Mouse (Mus musculus) limb, embryonic 14.5 days (tissue): Measurements from ENCODE around the gene Asic2. TPM values are rescaled to one million over a fixed set of nuclear protein-coding genes. Genes with fewer than 3 reads are reported as not detected.

Experiments used
- ATAC-seq: fragments of 200-750 bp; cut with Nextera tagmentation; 2 replicates; pipeline ENCODE4 v1.8.0; 2017; ENCODE audit warnings: low read depth, moderate number of reproducible peaks, moderate TSS enrichment; ENCODE audit not compliant: low FRiP score
- DNase-seq: peaks from one replicate; pipeline ENCODE4 v3.0.0-alpha.2; 2015; ENCODE audit warnings: low spot score
- H3K27ac ChIP-seq: fragments of 300-500 bp; sonication (generic); replicated peaks from 2 replicates; pipeline ENCODE4 v1.5.1; 2014; ENCODE audit warnings: low read depth, mild to moderate bottlenecking, low read length, moderate library complexity, mixed read lengths
- H3K27me3 ChIP-seq: fragments of 300-500 bp; sonication (generic); 2 replicates; pipeline ENCODE4 v1.6.1; 2014; ENCODE audit warnings: low read length, mixed read lengths; ENCODE audit not compliant: control insufficient read depth, insufficient read depth
- H3K36me3 ChIP-seq: fragments of 300-500 bp; sonication (generic); 2 replicates; pipeline ENCODE4 v1.6.1; 2014; ENCODE audit warnings: mild to moderate bottlenecking, low read length, moderate library complexity, mixed read lengths; ENCODE audit not compliant: control insufficient read depth, insufficient read depth
- H3K4me1 ChIP-seq: fragments of 300-500 bp; sonication (generic); 2 replicates; pipeline ENCODE4 v1.6.1; 2014; ENCODE audit warnings: antibody characterized with exemption, low read length, mixed read lengths; ENCODE audit not compliant: control insufficient read depth, insufficient read depth
- H3K4me2 ChIP-seq: fragments of 300-500 bp; sonication (generic); replicated peaks from 2 replicates; pipeline ENCODE4 v1.6.1; 2014; ENCODE audit warnings: low read depth, mild to moderate bottlenecking, low read length, moderate library complexity; ENCODE audit not compliant: severe bottlenecking
- H3K4me3 ChIP-seq: fragments of 300-500 bp; sonication (generic); replicated peaks from 2 replicates; pipeline ENCODE4 v1.5.1; 2014; ENCODE audit warnings: low read length
- H3K9ac ChIP-seq: fragments of 300-500 bp; sonication (generic); 2 replicates; pipeline ENCODE4 v1.6.1; 2014; ENCODE audit warnings: mild to moderate bottlenecking, low read depth, low read length, moderate library complexity; ENCODE audit not compliant: severe bottlenecking
- H3K9me3 ChIP-seq: fragments of 300-500 bp; sonication (generic); 2 replicates; pipeline ENCODE4 v1.6.1; 2016; ENCODE audit warnings: low read length; ENCODE audit not compliant: control insufficient read depth
- POLR2A ChIP-seq: fragments of 200-500 bp; IDR thresholded peaks from 2 replicates; pipeline ENCODE4 v1.8.0; 2012; ENCODE audit warnings: inconsistent platforms, mild to moderate bottlenecking, moderate library complexity, borderline replicate concordance; ENCODE audit not compliant: insufficient read depth, insufficient read length; ENCODE audit errors: extremely low read depth
- WGBS: fragments of 180-500 bp; shearing (Covaris S2); extraction: QIAGEN DNeasy Blood & Tissue Kit; methylation state at CpG from one replicate; pipeline ENCODE4 v1.1.7; 2014; 5-methylcytosine and 5-hydroxymethylcytosine counted together
- polyA plus RNA-seq, 2 experiments: library from polyadenylated mRNA; depleted of rRNA in 1 of 2; stranded (reverse) in 1 of 2; unstranded in 1 of 2; fragments of >200 nt; fragmentation: Nextera tagmentation in 1 of 2; extraction: Ambion mirVana in 1 of 2; gene quantifications; 2 replicates each; pipeline versions ENCODE4 v1.2.1 to v1.2.3; 2012 to 2014

The Asic2 gene
- polyA plus RNA-seq, 2 experiments: 0.72 to 1.3 TPM

GRCm38 (mm10) chr11:81236070-81236469 lies 732.2 kb downstream of the Asic2 start:
- H3K27me3 ChIP-seq: no peaks in the 10 kb centered on the region
- no peaks in the 10 kb centered on the region for H3K36me3 ChIP-seq
- no peak overlapping the region for H3K4me2 ChIP-seq
- no peak overlapping the region for H3K27ac ChIP-seq
- no peak overlapping the region for H3K4me3 ChIP-seq
- WGBS: 75% methylated on average over 2 of the region's 2 CpGs
- no peaks in the 10 kb centered on the region for H3K9me3 ChIP-seq
- TF ChIP-seq POLR2A: no peak
- no peak overlapping the region for H3K9ac ChIP-seq
- H3K4me1 ChIP-seq: no peaks in the 10 kb centered on the region
- no peak for ATAC-seq
- DNase-seq: no peak

DNA sequence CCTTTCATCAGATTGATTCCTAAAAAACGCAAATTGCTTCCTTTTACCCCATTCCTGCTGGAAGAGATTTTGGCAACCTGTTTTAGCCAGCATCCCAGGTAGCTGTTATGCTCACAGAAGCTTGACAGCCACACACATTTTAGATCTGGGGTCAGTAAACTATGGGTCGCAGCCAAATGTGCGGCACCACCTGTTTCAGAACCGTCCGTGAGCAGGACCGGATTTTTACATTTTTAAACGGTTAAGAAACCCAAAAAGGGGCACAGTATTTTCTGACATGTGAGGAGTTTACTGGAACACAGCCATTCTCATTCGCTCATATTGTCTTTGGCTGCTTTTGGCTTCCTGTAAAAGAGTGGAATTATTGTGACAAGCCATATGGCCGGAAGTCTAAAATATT lies 744.9 kb downstream of the Asic2 start:
- Histone ChIP-seq H3K27me3 (no peaks in the 10 kb centered on the region), H3K4me2 (no peak overlapping the region), H3K4me1 (no peaks in the 10 kb centered on the region), H3K9ac (no peak overlapping the region), H3K36me3 (no peaks in the 10 kb centered on the region), H3K9me3 (no peaks in the 10 kb centered on the region), H3K4me3 (no peak overlapping the region), H3K27ac (no peak overlapping the region)
- no peak for DNase-seq
- WGBS: 80% methylated on average over 9 of the region's 9 CpGs
- TF ChIP-seq POLR2A: no peak
- no peak for ATAC-seq

- Histone ChIP-seq H3K4me2 (no peak overlapping the region), H3K4me1 (no peaks in the 10 kb centered on the region), H3K27ac (no peak overlapping the region), H3K36me3 (no peaks in the 10 kb centered on the region), H3K9ac (no peak overlapping the region), H3K27me3 (no peaks in the 10 kb centered on the region), H3K9me3 (no peaks in the 10 kb centered on the region), H3K4me3 (no peak overlapping the region)
- no peak for ATAC-seq
- 80% methylated on average over 4 of the region's 4 CpGs for WGBS
- no peak for TF ChIP-seq POLR2A
- no peak for DNase-seq
Observed at GRCm38 (mm10) chr11:81220786-81221185, 747.5 kb downstream of the Asic2 start.

- no peaks in the 10 kb centered on the region for H3K27me3 ChIP-seq
- no peak for ATAC-seq
- no peak for DNase-seq
- no peak overlapping the region for H3K4me2 ChIP-seq
- H3K9me3 ChIP-seq: no peaks in the 10 kb centered on the region
- H3K4me3 ChIP-seq: no peak overlapping the region
- no peaks in the 10 kb centered on the region for H3K36me3 ChIP-seq
- H3K9ac ChIP-seq: no peak overlapping the region
- WGBS: 58% methylated on average over 4 of the region's 4 CpGs
- no peak overlapping the region for H3K27ac ChIP-seq
- TF ChIP-seq POLR2A: no peak
- H3K4me1 ChIP-seq: no peaks in the 10 kb centered on the region
Observed at GRCm38 (mm10) chr11:81205471-81205870, 762.8 kb downstream of the Asic2 start.

DNA sequence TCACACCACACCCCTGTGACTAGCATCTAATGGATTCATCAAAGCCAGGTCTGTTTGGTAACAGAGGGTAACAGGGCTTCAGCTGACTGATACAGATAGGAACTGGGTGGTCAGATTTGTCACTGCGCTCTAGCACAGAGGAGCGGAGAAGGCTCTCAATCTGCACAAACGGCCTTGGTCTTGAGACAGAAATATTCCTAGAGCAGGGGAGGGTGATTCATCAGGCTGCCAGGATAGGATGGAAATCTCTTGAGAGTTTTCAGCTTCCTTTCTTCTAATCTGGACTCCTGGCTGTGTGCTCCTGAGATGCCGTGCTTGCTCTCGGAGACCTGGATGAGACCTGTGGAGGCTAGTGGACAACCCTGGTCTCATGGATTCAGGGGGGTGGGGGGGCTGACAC lies 765.7 kb downstream of the Asic2 start:
- Histone ChIP-seq H3K27me3 (no peaks in the 10 kb centered on the region), H3K4me3 (no peak overlapping the region), H3K4me2 (no peak overlapping the region), H3K27ac (no peak overlapping the region), H3K9me3 (no peaks in the 10 kb centered on the region), H3K4me1 (no peaks in the 10 kb centered on the region), H3K9ac (no peak overlapping the region), H3K36me3 (no peaks in the 10 kb centered on the region)
- 83% methylated on average over 5 of the region's 5 CpGs for WGBS
- no peak for TF ChIP-seq POLR2A
- DNase-seq (no peak), ATAC-seq (no peak)

GRCm38 (mm10) chr11:81193856-81194255 lies 774.4 kb downstream of the Asic2 start:
- 40% methylated on average over 4 of the region's 4 CpGs for WGBS
- ATAC-seq: no peak

More at GRCm38 (mm10) chr11:81193856-81194255, 774.4 kb downstream of the Asic2 start:
- DNase-seq: peak; percentile 80
- Histone ChIP-seq H3K9me3 (no peaks in the 10 kb centered on the region), H3K4me1 (no peaks in the 10 kb centered on the region), H3K27ac (no peak overlapping the region), H3K4me3 (no peak overlapping the region), H3K4me2 (no peak overlapping the region), H3K9ac (no peak overlapping the region), H3K27me3 (no peaks in the 10 kb centered on the region), H3K36me3 (no peaks in the 10 kb centered on the region)
- TF ChIP-seq POLR2A: no peak
